Mouse (Mus musculus) midbrain, embryonic 10.5 days (tissue): ENCODE data around the gene Tmem150b. TPM values are rescaled to one million over a fixed set of nuclear protein-coding genes. Genes with fewer than 3 reads are reported as not detected.
A peak's percentile ranks its signal among the peaks of the same experiment; 100 is the strongest.

Experiments used
- DNase-seq: peaks from one replicate; pipeline ENCODE4 v3.0.0-alpha.2; 2017; ENCODE audit warnings: low spot score
- H3K27ac ChIP-seq: fragments of 300-500 bp; sonication (generic); replicated peaks from 2 replicates; pipeline ENCODE4 v1.5.1; 2016; ENCODE audit warnings: mild to moderate bottlenecking
- H3K27me3 ChIP-seq: fragments of 300-500 bp; sonication (generic); 2 replicates; pipeline ENCODE4 v1.6.1; 2016; ENCODE audit warnings: low read depth, mild to moderate bottlenecking; ENCODE audit not compliant: poor library complexity, severe bottlenecking
- H3K36me3 ChIP-seq: fragments of 300-500 bp; sonication (generic); 2 replicates; pipeline ENCODE4 v1.6.1; 2016; ENCODE audit warnings: mild to moderate bottlenecking, moderate library complexity
- H3K4me1 ChIP-seq: fragments of 300-500 bp; sonication (generic); 2 replicates; pipeline ENCODE4 v1.6.1; 2016
- H3K4me3 ChIP-seq: fragments of 300-500 bp; sonication (generic); 2 replicates; pipeline ENCODE4 v1.5.1; 2016; ENCODE audit warnings: mild to moderate bottlenecking, moderate library complexity
- H3K9me3 ChIP-seq: fragments of 300-500 bp; sonication (generic); replicated peaks from 2 replicates; pipeline ENCODE4 v1.6.1; 2016; ENCODE audit warnings: mild to moderate bottlenecking
- WGBS: fragments of 180-500 bp; shearing (Covaris S2); methylation state at CpG from one replicate; pipeline ENCODE4 v1.1.7; 2016; 5-methylcytosine and 5-hydroxymethylcytosine counted together
- polyA plus RNA-seq: library from polyadenylated mRNA; unstranded; fragments of >200 nt; fragmentation: Nextera tagmentation; extraction: Ambion mirVana; gene quantifications from 2 replicates; pipeline ENCODE4 v1.2.1, GENCODE M21; 2016

Gene Tmem150b
- polyA plus RNA-seq, 1 experiment from 2014 or later, result 0.10 TPM

DNA sequence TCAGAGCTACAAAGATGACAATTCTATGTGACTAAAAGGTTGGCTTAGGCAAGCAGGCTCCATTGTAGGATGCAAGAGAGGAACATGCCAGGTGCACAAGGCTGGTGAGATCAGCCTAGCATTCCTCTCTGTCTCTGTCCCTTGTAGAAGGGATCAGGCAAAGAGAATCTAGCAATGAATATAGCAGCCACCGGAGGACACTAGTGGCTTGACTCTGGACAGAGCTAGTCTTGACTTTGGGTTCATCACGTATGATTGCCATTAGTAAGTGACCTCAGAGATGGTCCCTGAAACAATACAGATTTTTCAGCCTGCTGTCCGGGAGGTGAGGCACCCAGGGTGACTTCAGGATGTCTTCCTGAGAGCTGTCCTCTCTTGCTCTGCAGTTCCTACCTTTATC lies 12.5 kb downstream of the Tmem150b start:
- H3K27ac ChIP-seq, result no peak overlapping the region
- no peaks in the 10 kb centered on the region for H3K27me3 ChIP-seq
- H3K4me1 ChIP-seq, result no peaks in the 10 kb centered on the region
- no peak overlapping the region for H3K4me3 ChIP-seq
- 87% methylated on average over 3 of the region's 3 CpGs for WGBS
- peaks cover 99% of the 10 kb centered on the region for H3K36me3 ChIP-seq
- DNase-seq, result no peak
- no peaks in the 10 kb centered on the region for H3K9me3 ChIP-seq

DNA sequence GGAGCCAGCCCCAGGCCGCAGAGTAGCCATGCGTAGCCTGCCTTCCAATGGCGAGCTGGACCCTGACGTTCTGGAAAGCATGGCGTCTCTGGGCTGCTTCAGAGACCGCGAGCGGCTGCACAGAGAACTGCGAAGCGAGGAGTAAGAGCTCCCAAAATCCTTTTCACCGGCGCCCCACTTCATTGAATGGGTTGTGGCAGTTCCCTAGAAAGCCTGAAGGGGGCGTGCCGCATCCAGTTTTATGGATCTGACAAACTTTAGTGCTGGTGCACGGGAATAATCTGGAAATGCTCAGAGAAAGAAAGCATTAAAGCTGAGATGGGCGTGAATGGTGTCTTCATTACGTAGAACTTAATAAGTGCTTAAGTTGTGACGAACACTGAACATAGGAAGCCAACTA lies 20.0 kb downstream of the Tmem150b start:
- H3K4me3 ChIP-seq, result peak overlapping the region; percentile 24
- WGBS, result 30% methylated on average over 18 of the region's 18 CpGs
- peaks cover 98% of the 10 kb centered on the region for H3K36me3 ChIP-seq
- peak; percentile 57 for DNase-seq
- no peak overlapping the region for H3K27ac ChIP-seq
- no peaks in the 10 kb centered on the region for H3K9me3 ChIP-seq
- peaks cover 16% of the 10 kb centered on the region for H3K4me1 ChIP-seq
- H3K27me3 ChIP-seq, result no peaks in the 10 kb centered on the region

DNA sequence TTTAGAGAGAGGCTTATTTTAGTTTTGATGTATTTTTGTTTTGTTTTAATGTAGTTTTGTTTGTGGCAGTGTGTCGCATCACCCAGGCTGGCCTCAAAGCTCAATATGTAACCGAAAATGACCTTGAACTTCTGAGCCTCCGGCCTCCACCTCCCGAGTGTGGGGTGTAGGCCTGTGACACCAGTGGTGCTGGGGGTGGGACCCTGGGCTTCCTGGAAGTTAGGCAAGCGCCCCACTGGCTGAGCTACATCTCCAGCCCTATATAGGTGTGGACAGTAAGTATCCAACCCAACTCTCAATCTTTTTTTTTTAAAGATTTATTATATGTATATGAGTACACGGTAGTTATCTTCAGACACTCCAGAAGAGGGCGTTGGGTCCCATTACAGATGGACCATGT lies 21.9 kb downstream of the Tmem150b start:
- H3K4me1 ChIP-seq, result peaks cover 16% of the 10 kb centered on the region
- WGBS, result 96% methylated on average over 7 of the region's 7 CpGs
- no peaks in the 10 kb centered on the region for H3K9me3 ChIP-seq
- DNase-seq, result no peak
- H3K36me3 ChIP-seq, result peaks cover 98% of the 10 kb centered on the region
- no peak overlapping the region for H3K27ac ChIP-seq
- no peaks in the 10 kb centered on the region for H3K27me3 ChIP-seq
- H3K4me3 ChIP-seq, result no peak overlapping the region

DNA sequence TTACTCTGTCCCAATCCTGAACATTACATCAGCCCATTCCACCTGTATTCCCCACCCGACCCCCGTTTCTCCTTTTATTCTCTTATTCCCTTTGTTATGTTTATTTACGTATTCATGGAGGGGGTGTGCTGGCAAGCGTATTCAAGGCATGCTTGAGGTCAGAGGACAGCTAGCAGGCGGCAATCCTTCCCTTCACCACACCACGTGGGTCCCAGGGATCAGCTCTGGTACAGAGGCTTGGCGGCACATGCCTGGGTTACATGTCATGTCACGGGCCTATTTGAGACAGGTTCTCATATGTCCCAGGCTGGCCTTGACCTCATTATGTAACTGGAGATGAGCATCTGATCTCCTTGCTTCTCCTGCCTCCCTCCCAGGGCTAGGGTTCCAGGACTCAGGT lies 22.7 kb downstream of the Tmem150b start:
- H3K4me1 ChIP-seq, result peaks cover 16% of the 10 kb centered on the region
- WGBS, result 50% methylated on average over 8 of the region's 8 CpGs
- no peak overlapping the region for H3K4me3 ChIP-seq
- H3K27me3 ChIP-seq, result no peaks in the 10 kb centered on the region
- no peak for DNase-seq
- H3K36me3 ChIP-seq, result peaks cover 98% of the 10 kb centered on the region
- no peak overlapping the region for H3K27ac ChIP-seq
- no peaks in the 10 kb centered on the region for H3K9me3 ChIP-seq

DNA sequence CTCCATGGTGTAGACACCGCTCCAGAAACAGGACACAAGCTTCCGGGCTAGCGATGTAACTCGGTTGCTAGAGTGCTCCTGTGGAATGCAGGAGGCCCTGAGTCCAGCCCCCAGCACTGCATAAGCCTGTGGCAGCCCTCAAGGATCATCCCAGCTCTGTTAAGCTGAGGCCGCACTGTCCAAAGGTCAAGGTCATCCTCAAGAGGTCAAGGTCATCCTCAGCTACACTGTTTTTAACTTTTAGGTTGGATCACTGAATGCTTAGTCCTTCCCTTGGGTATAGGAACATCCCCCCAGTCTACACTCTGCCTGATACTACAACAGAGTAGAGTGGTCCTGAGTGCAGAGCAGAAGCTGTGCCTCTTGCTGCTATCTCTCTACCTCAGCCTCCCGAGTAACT lies 32.0 kb downstream of the Tmem150b start:
- Histone ChIP-seq H3K4me3 (no peak overlapping the region), H3K36me3 (peaks cover 57% of the 10 kb centered on the region), H3K9me3 (no peaks in the 10 kb centered on the region), H3K4me1 (peaks cover 35% of the 10 kb centered on the region), H3K27ac (no peak overlapping the region), H3K27me3 (no peaks in the 10 kb centered on the region)
- WGBS, result 75% methylated on average over 6 of the region's 6 CpGs
- DNase-seq, result no peak

DNA sequence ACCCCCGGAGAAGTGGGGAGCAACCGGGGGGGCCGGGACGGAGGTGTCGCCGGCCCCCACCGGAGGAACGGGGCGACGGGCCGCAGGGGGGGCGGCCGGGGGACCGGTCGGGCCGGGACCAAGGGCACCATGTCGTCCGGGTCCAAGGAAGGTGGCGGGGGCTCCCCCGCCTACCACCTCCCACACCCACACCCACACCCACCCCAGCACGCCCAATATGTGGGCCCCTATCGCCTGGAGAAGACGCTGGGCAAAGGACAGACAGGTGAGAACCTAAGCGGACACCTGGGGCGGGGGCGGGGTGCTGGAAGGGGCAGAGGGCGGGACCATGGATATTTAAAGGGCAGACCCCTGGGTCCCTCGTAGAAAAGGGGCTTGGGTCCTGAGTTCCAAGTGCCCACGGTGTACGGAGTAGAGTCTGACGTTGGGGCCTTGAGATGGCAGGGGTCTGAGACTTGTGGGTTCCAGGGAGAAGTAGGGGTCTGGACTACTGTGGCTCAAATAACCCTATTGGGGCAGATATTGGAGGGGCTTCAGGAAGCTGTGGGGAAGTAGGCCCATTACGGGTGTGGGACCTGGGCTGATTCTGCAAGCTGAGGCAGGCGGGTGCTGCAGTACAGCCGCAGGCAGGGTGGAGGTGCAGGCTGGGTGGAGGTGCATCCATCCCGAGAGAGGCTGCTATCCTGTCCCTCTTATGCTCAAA lies 33.9 kb downstream of the Tmem150b start:
- peak; percentile 39 for DNase-seq
- Histone ChIP-seq H3K27ac (peak overlapping the region; percentile 100), H3K4me3 (peak overlapping the region; percentile 96), H3K9me3 (no peaks in the 10 kb centered on the region), H3K27me3 (no peaks in the 10 kb centered on the region), H3K4me1 (peaks cover 35% of the 10 kb centered on the region), H3K36me3 (peaks cover 39% of the 10 kb centered on the region)
- 7% methylated on average over 30 of the region's 35 CpGs for WGBS

DNA sequence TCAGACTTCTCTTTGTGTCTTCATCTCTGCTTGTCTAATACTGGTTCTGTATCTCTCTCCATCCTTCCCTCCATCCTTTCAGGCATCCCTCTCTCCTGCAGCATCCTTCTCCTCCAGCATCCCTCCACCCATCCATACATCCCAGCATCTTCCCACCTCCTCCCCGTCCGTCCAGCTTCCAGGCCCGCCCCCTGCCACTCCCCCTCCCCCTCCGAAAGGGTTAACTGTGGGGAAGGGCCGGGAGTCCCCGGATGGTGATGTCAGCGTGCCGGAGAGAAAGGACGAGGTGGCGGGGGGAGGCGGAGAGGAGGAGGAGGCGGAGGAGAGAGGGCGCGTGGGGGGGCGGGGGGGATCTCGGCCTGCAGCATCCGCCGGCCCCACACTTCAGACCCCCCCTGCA lies 34.7 kb downstream of the Tmem150b start, which contains the start of gene Brsk1:
Gene Brsk1, plus strand, starts transcription at position 218 of the 400 bp plus-strand sequence.
- no peaks in the 10 kb centered on the region for H3K9me3 ChIP-seq
- no peaks in the 10 kb centered on the region for H3K27me3 ChIP-seq
- H3K4me3 ChIP-seq, result peak within 1 kb of the TSS; percentile 96
- peak within 1 kb of the TSS; percentile 100 for H3K27ac ChIP-seq
- peak; percentile 95 for DNase-seq
- H3K36me3 ChIP-seq, result peaks cover 32% of the 10 kb centered on the region
- H3K4me1 ChIP-seq, result peaks cover 35% of the 10 kb centered on the region
- 0% methylated on average over 11 of the region's 18 CpGs for WGBS

DNA sequence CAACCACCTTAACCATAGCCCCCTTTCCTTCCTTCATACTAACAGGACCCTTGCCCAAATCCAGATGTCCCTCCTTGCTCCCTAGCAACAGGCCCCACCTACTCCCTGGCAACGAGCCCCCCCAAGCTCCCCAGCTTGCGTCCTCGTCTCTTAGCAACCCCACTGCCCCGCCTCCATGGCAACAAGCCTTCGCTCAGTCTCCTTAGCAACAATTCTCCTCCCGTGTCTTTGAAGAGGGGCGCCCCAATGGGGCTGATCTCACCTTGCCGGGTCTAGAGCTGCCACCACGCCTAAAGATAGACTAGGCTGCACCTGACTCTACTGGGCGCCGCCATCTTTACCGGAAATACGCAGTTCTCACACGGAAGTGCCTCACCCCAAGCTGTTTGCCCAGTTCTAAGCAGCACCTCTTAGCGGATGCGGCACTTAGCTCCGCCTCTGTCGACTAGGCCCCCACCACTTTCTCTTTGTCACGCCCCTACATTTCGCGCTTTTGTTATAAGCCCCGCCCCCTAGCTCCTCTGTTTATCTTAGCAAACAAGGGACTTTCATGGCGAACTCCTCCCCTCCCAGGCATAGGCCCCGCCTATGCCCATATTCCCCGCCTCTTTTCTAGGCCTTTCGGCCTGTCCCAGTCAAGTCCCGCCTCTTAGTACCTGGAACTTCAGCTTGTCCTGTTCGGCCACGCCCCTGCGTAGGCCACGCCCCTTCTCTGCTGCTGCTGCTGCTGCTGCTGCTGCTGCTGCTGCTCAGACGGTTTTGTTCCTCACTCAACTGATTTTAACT lies 40.2 kb downstream of the Tmem150b start, which contains the start of gene Hspbp1:
Gene Hspbp1, minus strand, starts transcription at position 437 of the 786 bp plus-strand sequence.
- DNase-seq, result peak; percentile 95
- WGBS, result under 1% methylated on average over 32 of the region's 32 CpGs
- Histone ChIP-seq H3K27ac (peak within 1 kb of the TSS; percentile 86), H3K36me3 (peaks cover 23% of the 10 kb centered on the region), H3K9me3 (no peaks in the 10 kb centered on the region), H3K27me3 (no peaks in the 10 kb centered on the region), H3K4me3 (peak within 1 kb of the TSS; percentile 70), H3K4me1 (peaks cover 9% of the 10 kb centered on the region)

DNA sequence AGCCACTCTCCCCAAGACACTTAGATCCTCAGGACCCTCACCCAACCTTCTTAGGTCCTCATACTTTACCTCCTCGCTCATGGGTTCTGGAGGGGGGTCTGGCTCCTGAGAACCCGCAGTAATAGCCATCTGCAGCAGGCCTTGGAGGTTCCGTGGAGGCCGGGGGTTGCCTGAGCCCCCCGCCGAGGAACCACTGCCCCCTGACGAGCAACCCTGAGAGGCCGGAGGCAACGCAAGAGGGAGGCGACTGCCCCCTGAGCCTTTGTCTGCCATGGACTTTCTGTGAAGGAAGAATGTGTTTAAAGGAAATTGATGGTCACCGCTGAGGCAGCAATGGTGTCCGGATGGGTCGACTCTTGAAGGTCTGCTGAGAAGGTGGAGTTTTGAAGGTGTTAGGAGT lies 40.8 kb downstream of the Tmem150b start:
- Histone ChIP-seq H3K4me1 (peaks cover 9% of the 10 kb centered on the region), H3K4me3 (peak overlapping the region; percentile 70), H3K27ac (peak overlapping the region; percentile 86), H3K27me3 (no peaks in the 10 kb centered on the region), H3K36me3 (peaks cover 25% of the 10 kb centered on the region), H3K9me3 (no peaks in the 10 kb centered on the region)
- DNase-seq, result no peak
- 2% methylated on average over 13 of the region's 13 CpGs for WGBS

DNA sequence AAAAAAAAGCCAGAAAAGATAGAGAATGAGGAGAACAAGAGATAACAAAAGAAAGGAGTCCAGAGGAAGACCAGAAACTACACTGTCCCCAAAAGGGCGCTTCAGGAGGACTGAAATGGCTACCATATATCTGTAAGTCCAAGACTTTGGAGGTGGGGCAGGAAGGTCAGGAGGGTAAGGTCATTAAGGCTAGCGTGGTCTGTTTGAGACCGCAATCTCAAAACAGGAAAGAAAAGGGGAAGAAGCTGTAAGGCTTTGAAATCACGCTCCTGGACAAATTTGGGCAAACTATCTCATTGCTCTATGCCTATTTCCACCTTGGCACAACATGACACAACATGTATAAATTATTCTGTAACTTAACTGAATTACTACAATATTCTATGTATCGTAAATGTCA lies 41.7 kb downstream of the Tmem150b start:
- Histone ChIP-seq H3K4me3 (no peak overlapping the region), H3K9me3 (no peaks in the 10 kb centered on the region), H3K27ac (no peak overlapping the region), H3K36me3 (peaks cover 29% of the 10 kb centered on the region), H3K27me3 (no peaks in the 10 kb centered on the region), H3K4me1 (peaks cover 9% of the 10 kb centered on the region)
- no peak for DNase-seq
- WGBS, result 93% methylated on average over 5 of the region's 5 CpGs

DNA sequence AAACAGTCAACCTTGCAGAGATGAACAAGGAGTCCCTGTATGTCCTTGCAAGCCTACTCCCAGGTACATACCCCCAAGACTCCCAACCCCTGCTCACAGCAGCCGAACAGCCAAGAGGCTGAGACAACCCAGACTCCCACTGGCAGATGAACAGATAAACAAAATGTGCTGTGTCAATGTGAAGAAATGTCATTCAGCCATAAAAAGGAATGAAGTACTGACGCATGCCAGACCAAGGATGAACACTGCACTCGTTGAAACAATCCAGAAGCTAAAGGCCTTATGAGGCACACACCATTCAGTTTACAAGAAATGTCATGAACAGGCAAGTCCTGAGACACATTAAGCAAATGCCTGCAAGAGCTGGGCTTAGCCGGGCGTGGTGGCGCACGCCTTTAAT lies 49.8 kb downstream of the Tmem150b start:
- H3K4me3 ChIP-seq, result no peak overlapping the region
- H3K36me3 ChIP-seq, result peaks cover 85% of the 10 kb centered on the region
- H3K27me3 ChIP-seq, result no peaks in the 10 kb centered on the region
- no peaks in the 10 kb centered on the region for H3K9me3 ChIP-seq
- H3K27ac ChIP-seq, result no peak overlapping the region
- no peak for DNase-seq
- no peaks in the 10 kb centered on the region for H3K4me1 ChIP-seq
- 96% methylated on average over 7 of the region's 7 CpGs for WGBS

DNA sequence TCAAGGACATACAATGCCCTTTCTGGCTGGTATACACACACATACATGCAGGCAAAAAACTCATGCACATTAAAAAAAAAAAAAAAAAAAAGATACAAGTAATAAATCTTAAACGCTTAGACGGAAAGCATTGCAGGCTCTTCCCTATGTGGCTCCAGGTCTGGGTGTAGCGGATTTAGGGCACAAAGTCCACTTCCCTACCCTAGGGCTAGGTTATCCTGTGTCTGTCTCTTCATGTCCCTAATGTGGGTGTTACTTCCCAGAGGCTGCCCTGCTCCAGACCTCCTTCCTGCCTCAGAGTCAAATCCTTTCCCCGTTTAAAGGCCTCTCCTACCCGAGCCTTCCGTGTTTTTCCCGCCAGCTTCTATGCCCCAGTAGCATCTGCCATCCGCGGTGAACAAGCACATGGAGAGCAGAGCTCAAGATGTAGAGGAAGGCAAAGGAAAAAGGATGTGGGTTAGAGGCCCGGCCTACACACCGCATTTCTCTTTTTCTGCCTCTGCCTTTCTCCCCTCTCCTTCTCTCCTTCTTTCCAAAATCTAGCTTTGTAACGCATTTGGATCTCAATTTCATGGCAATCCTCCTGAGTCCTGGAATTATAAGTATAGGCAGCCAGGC lies 50.8 kb downstream of the Tmem150b start:
- H3K27me3 ChIP-seq, result no peaks in the 10 kb centered on the region
- DNase-seq, result no peak
- WGBS, result 94% methylated on average over 12 of the region's 12 CpGs
- no peaks in the 10 kb centered on the region for H3K4me1 ChIP-seq
- peaks cover 87% of the 10 kb centered on the region for H3K36me3 ChIP-seq
- no peak overlapping the region for H3K27ac ChIP-seq
- no peaks in the 10 kb centered on the region for H3K9me3 ChIP-seq
- H3K4me3 ChIP-seq, result no peak overlapping the region

DNA sequence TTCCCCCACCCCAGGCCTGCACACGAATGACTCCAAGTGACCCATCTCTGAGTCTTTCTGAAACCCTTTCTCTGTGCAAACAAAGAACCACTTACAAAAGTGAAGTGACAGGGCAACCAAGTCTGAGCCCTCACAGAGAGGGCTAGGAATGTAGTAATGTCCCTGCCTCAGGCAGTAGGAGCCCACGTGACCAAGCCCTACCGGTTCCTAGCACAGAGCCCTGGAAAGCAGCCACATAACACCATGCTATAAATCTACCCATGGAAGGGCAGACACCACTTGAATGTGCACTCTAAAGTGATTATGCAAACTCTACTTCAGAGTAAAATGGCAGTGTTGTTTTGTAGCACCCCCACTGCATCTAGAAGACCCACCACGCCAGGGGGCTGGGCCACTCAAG lies 53.1 kb downstream of the Tmem150b start:
- H3K4me1 ChIP-seq, result no peaks in the 10 kb centered on the region
- H3K9me3 ChIP-seq, result no peaks in the 10 kb centered on the region
- 85% methylated on average over 4 of the region's 4 CpGs for WGBS
- H3K27ac ChIP-seq, result no peak overlapping the region
- DNase-seq, result no peak
- H3K36me3 ChIP-seq, result peaks cover 92% of the 10 kb centered on the region
- no peaks in the 10 kb centered on the region for H3K27me3 ChIP-seq
- no peak overlapping the region for H3K4me3 ChIP-seq
